In the genomic region with DNA sequence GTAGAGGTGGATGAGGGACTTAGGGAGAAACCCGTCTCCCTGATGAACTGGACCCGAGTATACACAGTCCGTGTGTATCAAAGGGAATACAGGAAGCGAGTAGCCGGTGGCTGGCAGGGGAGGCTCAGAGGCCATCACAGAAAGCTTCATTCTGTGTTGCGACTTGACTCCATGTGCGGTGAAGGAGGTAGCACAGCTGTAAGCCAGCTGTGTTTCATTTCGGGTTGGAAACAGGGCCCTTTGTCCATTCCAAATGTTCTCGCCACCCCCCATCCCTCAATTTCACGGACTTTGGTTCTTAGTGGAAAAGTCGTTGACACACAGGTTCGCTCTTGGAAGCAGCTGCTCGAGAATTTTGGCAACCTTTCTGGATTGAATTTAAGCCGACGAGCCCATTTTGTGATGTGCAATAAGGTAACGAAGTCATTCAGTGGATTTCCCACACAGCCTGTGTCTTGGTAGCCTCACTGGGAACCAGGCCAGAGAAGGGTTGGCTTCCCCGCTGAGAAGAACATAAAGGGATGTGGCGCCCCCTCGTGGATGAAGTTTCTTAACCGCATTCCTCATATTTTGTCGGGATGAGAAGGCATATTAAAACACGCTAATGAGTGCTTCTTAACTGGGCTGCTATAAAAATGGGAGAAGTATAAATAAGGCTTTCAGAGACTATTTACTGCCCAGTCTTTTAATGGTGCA, we compare ENCODE assay signal across 8 mouse cellular contexts. TPM values are rescaled to one million over a fixed set of nuclear protein-coding genes. Genes with fewer than 3 reads are reported as not detected.
A peak's percentile ranks its signal among the peaks of the same experiment; 100 is the strongest.
DNase-seq lines count a peak whose midpoint lies in the region; ATAC-seq and TF ChIP-seq lines count a peak whose summit lies in the region.

No protein-coding gene starts in this region.

- H3K9me3 ChIP-seq in embryonic facial prominence, embryonic 13.5 days = peaks cover 3% of the 10 kb centered on the region; the same call in 1 of the 2 replicates
- H3K9me3 ChIP-seq in limb, embryonic 10.5 days (replicated peaks) = no peaks in the 10 kb centered on the region
- no peaks in the 10 kb centered on the region for H3K9me3 ChIP-seq in stomach, postnatal 0 days (ENCODE audit: control insufficient read depth, low read length)

- ATAC-seq in embryonic facial prominence, embryonic 13.5 days (ENCODE audit: insufficient number of reproducible peaks, insufficient read depth, low FRiP score, low TSS enrichment, low read depth) = no peak; the same call in 1 of the 2 replicates
- ATAC-seq in stomach, postnatal 0 days (ENCODE audit: low FRiP score, low TSS enrichment) = peak; percentile 54; the same call in 1 of the 2 replicates

- peak; percentile 61 for DNase-seq in 416B (ENCODE audit: low read depth)
- DNase-seq in adrenal gland, postnatal 4 days (ENCODE audit: low spot score in 2 of 2) = peak; percentile 55 to 74
- peak; percentile 88 for DNase-seq in heart, adult 8-10 months (ENCODE audit: low spot score)
- DNase-seq in kidney, adult 2 months = peak; percentile 84
- peak; percentile 93 for DNase-seq in limb, embryonic 10.5 days (ENCODE audit: low spot score)
- peak; percentile 90 for DNase-seq in stomach, postnatal 0 days (ENCODE audit: low spot score)

- H3K79me2 ChIP-seq in myocyte (ENCODE audit: control insufficient read depth, insufficient read depth) = peaks cover 76% of the 10 kb centered on the region

- H3K4me1 ChIP-seq in embryonic facial prominence, embryonic 13.5 days = peaks cover 61% of the 10 kb centered on the region
- H3K4me1 ChIP-seq in kidney, adult 2 months (ENCODE audit: control insufficient read depth, insufficient read depth, low read length) = no peaks in the 10 kb centered on the region
- H3K4me1 ChIP-seq in limb, embryonic 10.5 days = peaks cover 43% of the 10 kb centered on the region
- no peaks in the 10 kb centered on the region for H3K4me1 ChIP-seq in stomach, postnatal 0 days (replicated peaks; ENCODE audit: control insufficient read depth, insufficient read depth)

- peak overlapping the region; percentile 36; the same call in 1 of the 2 replicates for H3K9ac ChIP-seq in embryonic facial prominence, embryonic 13.5 days
- no peak overlapping the region for H3K9ac ChIP-seq in stomach, postnatal 0 days (ENCODE audit: low read length)

- TF ChIP-seq EP300 in stomach, postnatal 0 days (optimal IDR thresholded peaks at IDR 0.05) = no peak

- H3K36me3 ChIP-seq in embryonic facial prominence, embryonic 13.5 days = no peaks in the 10 kb centered on the region
- no peaks in the 10 kb centered on the region for H3K36me3 ChIP-seq in kidney, adult 2 months (ENCODE audit: control insufficient read depth, insufficient read depth, low read length)
- no peaks in the 10 kb centered on the region for H3K36me3 ChIP-seq in limb, embryonic 10.5 days
- H3K36me3 ChIP-seq in myocyte (ENCODE audit: control insufficient read depth, insufficient read depth) = no peaks in the 10 kb centered on the region
- H3K36me3 ChIP-seq in stomach, postnatal 0 days (ENCODE audit: control insufficient read depth, insufficient read depth, low read length) = no peaks in the 10 kb centered on the region

- H3K4me2 ChIP-seq in embryonic facial prominence, embryonic 13.5 days = peak overlapping the region; percentile 54
- H3K4me2 ChIP-seq in myocyte (ENCODE audit: low read depth) = peak overlapping the region; percentile 81
- H3K4me2 ChIP-seq in stomach, postnatal 0 days (replicated peaks; ENCODE audit: low read depth) = peak overlapping the region; percentile 48

- H3K27ac ChIP-seq in embryonic facial prominence, embryonic 13.5 days = peak overlapping the region; percentile 85
- H3K27ac ChIP-seq in kidney, adult 2 months (ENCODE audit: insufficient read depth, low read depth, low read length) = no peak overlapping the region
- peak overlapping the region; percentile 67 for H3K27ac ChIP-seq in limb, embryonic 10.5 days
- 0 out of 2 replicates have a peak overlapping the region, but pooled peaks have one; percentile 14 for H3K27ac ChIP-seq in stomach, postnatal 0 days (replicated peaks)

- H3K27me3 ChIP-seq in embryonic facial prominence, embryonic 13.5 days = no peaks in the 10 kb centered on the region
- no peaks in the 10 kb centered on the region for H3K27me3 ChIP-seq in kidney, adult 2 months (replicated peaks; ENCODE audit: control insufficient read depth, insufficient read depth, low read length)
- no peaks in the 10 kb centered on the region for H3K27me3 ChIP-seq in limb, embryonic 10.5 days (ENCODE audit: low read depth, poor library complexity, severe bottlenecking)
- H3K27me3 ChIP-seq in myocyte (ENCODE audit: control insufficient read depth, insufficient read depth, insufficient read length) = no peaks in the 10 kb centered on the region
- no peaks in the 10 kb centered on the region for H3K27me3 ChIP-seq in stomach, postnatal 0 days (ENCODE audit: control insufficient read depth, insufficient read depth, low read length)

- H3ac ChIP-seq in myocyte (ENCODE audit: control insufficient read depth, insufficient read length) = no peak overlapping the region

- TF ChIP-seq CTCF in kidney, adult 2 months (conservative IDR thresholded peaks at IDR 0.05; ENCODE audit: insufficient read depth, insufficient read length, low read depth, low read length) = peak; percentile 81
- peak; percentile 93 for TF ChIP-seq CTCF in stomach, postnatal 0 days (IDR thresholded peaks at IDR 0.05; ENCODE audit: low read depth)

- no peak for TF ChIP-seq POLR2A in kidney, adult 2 months (IDR thresholded peaks at IDR 0.05; ENCODE audit: low read depth, low read length)
- TF ChIP-seq POLR2A in myocyte (IDR thresholded peaks at IDR 0.05; ENCODE audit: insufficient read length, low read depth) = no peak

- whole genome bisulfite sequencing in embryonic facial prominence, embryonic 13.5 days = 13% methylated on average over 22 of the region's 22 CpGs
- WGBS in kidney, adult 2 months = 27% methylated on average over 22 of the region's 22 CpGs
- WGBS in limb, embryonic 10.5 days = 40% methylated on average over 22 of the region's 22 CpGs
- WGBS in stomach, postnatal 0 days = 29% methylated on average over 22 of the region's 22 CpGs

- peak overlapping the region; percentile 22; the same call in 1 of the 2 replicates for H3K4me3 ChIP-seq in embryonic facial prominence, embryonic 13.5 days
- no peak overlapping the region for H3K4me3 ChIP-seq in kidney, adult 2 months (ENCODE audit: insufficient read depth, low read depth, low read length)
- H3K4me3 ChIP-seq in limb, embryonic 10.5 days = peak overlapping the region; percentile 6; the same call in 1 of the 2 replicates
- H3K4me3 ChIP-seq in myocyte = no peak overlapping the region
- 0 out of 2 replicates have a peak overlapping the region, but pooled peaks have one; percentile 19 for H3K4me3 ChIP-seq in stomach, postnatal 0 days (ENCODE audit: low read depth, low read length)

TF ChIP-seq in myocyte, 11 proteins besides CTCF, POLR2A, EP300 and RAD21:
- TF ChIP-seq MYOD1 (IDR thresholded peaks at IDR 0.05; ENCODE audit: control insufficient read depth in 1 of 3, insufficient read length in 2 of 3, low read depth in 2 of 3) (peak in 1 of 3 experiments; percentile 48), CEBPB (IDR thresholded peaks at IDR 0.05; ENCODE audit: insufficient read depth, poor library complexity, severe bottlenecking) (no peak), TCF12 (IDR thresholded peaks at IDR 0.05; ENCODE audit: insufficient read depth, poor library complexity, severe bottlenecking) (no peak), MAX (IDR thresholded peaks at IDR 0.05; ENCODE audit: low read depth) (no peak), SRF (IDR thresholded peaks at IDR 0.05; ENCODE audit: control insufficient read depth, insufficient read length, low read depth) (no peak)
TF ChIP-seq in myocyte: peak in this region for 1.

RNA-seq across cellular contexts. Expression of a gene that starts 39.4 kb away (rescaled TPM):
- 10 to 100 TPM; 56.9 to 65.9 TPM for total RNA-seq in adrenal gland, postnatal 4 days (2021)
- polyA plus RNA-seq in embryonic facial prominence, embryonic 13.5 days (2015; fragmentation: Nextera tagmentation; extraction: Ambion mirVana) = 35.4 and 38.1 TPM in 2 replicates
- total RNA-seq in heart, adult 8-10 months (2022) = 10 to 100 TPM; 29.2 to 44.2 (median 39.5) TPM
- polyA plus RNA-seq in kidney, adult 2 months (2012; rRNA removed) = 0.41 and 0.78 TPM in 2 replicates
- polyA plus RNA-seq in limb, embryonic 10.5 days (2016; fragmentation: Nextera tagmentation; extraction: Ambion mirVana) = 24.6 and 39.4 TPM in 2 replicates
- polyA plus RNA-seq in myocyte (2012; fragmentation: generic; extraction: Trizol) = 6.5 TPM
- polyA plus RNA-seq in stomach, postnatal 0 days (2015; fragmentation: Nextera tagmentation; extraction: Ambion mirVana) = 9.9 and 12.2 TPM in 2 replicates

Comparison
In these comparisons a context has a peak if more than half of its experiments do, and no peak if none do; other contexts are left out.
1. H3K4me3 ChIP-seq: peak in embryonic facial prominence, embryonic 13.5 days (single experiment), limb, embryonic 10.5 days (single experiment) and stomach, postnatal 0 days (single experiment); none in kidney, adult 2 months (single experiment) and myocyte (single experiment).
2. Peak in every context shown above with its lines, with median percentiles within 50 percentile points of each other: DNase-seq and H3K4me2 ChIP-seq.